Mouse (Mus musculus) monocyte, adult 5-6 weeks (primary cell): ENCODE results near the gene Plxdc1. TPM values are rescaled to one million over a fixed set of nuclear protein-coding genes. Genes with fewer than 3 reads are reported as not detected.

Source experiments
- ATAC-seq: fragments of 153-309, 156-312 bp; replicated peaks from 2 replicates; pipeline ENCODE4 v1.8.0; 2017; ENCODE audit warnings: mild to moderate bottlenecking; ENCODE audit not compliant: low TSS enrichment, insufficient number of reproducible peaks, severe bottlenecking, poor library complexity, low FRiP score
- total RNA-seq: library from RNA; stranded (forward); fragments of 200-1000, 200-491, 200-594 nt; gene quantifications from 3 replicates; pipeline ENCODE4 v1.2.3, GENCODE M21; 2017

Plxdc1 gene
- total RNA-seq, 1 experiment from 2014 or later, result 2.4 TPM

DNA sequence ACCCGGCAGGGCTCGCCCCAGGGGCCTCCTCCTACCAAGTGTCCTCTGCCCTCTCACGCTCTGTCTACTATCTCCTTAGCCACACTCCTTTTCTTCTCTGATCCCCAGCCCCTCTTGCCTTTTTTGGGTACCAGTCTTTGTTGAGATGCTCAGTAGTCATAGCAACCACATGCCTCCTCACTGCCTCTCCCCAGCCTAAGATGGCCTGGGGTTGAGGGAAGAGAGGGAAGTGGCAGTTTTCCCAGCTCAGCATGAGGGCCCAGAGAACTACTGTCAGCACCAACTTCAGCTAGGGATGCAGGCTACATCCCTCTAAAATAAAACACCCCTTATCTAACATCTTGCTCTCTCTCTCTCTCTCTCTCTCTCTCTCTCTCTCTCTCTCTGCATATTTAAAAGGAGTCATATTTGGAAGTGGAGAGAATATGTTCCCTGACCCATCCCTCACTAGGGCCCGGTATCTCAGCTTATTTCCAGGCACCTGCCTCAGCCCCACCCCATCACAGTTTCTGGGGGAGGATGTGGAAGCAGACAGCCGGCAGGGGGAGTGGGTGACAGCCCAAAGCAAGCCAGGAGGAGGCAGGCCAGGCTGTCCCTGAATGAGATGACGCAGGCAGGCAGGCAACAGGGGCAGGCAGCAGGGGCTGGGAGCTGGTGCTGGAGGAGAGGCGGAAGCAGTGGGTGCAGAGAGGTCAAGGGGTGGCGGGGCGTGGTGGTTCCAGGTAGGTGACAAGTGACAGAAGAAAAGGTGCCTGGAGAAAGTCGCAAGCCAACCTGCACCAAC, 32.8 kb upstream of the Plxdc1 start:
- ATAC-seq, result no peak

DNA sequence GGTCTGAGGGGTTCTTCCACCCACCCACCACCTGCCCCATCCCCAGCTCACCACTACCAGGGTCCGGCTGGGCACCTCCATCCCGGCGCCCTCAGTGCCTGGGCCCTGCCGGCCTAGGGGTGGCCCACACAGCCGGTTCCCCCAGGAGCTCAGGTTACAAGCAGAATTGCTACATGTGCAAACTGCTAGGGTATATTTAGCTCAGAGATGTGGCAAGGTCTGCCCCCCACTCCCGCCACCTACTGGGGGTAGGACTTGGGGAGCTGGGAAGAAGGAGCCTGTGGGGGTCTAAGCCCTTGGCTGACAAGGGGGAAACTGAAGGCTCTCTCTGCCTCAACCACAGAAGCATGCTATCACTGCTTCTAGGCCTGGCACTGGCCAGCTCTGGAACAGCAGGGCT, 32.0 kb upstream of the Plxdc1 start:
- ATAC-seq, result no peak

DNA sequence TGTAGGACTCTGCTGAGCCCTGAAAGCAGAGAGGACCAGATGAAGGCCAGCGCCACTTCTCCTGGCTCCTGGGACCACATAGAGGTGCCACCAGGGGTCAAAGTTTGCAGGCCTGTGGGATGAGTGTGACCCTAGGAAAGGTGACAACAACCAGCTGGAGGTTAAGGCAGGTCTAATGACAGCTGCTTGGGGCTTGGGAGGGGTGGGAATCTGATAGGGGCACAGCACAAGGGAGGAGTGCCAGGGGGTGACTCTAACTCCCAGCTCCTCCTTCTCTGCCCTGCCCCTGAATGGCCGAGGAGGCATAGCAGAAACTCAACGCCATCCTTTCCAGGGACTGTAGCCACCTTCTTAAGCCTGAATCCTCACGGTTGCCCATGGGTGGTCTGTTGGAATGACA, 30.6 kb upstream of the Plxdc1 start:
- ATAC-seq, result no peak

DNA sequence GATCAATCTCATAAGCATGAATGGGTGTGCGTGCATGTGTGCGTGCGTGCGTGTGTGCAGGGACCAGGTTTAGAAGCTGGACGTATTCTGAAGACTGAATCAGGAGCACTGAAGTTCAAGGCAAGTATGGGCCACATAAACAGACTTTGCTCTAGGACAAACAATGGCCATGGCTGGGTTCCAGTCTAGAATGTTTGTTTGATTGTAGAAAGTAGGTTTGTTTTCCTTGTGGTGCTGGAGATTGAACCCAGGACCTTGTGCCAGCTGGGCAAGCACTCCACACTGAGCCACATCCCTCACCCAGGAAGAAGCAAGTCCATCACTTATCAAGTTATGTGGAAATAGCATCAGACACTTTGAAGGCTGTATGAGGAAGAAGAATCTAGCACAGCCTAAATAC, 29.9 kb upstream of the Plxdc1 start:
- ATAC-seq, result no peak

DNA sequence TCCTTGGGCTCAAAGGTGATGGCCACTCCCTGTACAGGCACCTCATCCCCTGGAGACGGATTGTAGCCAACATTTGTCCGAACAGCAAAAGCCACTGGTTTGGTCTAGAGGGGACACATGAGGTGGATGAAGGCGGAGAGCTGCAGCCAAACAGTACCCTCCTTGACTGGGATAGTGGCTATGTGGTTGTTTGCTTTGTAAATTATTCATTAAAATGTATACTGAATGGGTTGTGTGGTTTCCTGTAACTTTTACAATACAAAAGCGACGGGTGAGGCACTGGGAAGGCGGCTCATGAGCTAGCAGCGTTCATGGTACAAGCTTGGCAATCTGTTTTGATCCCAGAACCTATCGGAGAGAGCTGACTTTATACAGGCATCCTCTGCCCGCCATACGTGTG, 26.6 kb upstream of the Plxdc1 start:
- ATAC-seq, result no peak

DNA sequence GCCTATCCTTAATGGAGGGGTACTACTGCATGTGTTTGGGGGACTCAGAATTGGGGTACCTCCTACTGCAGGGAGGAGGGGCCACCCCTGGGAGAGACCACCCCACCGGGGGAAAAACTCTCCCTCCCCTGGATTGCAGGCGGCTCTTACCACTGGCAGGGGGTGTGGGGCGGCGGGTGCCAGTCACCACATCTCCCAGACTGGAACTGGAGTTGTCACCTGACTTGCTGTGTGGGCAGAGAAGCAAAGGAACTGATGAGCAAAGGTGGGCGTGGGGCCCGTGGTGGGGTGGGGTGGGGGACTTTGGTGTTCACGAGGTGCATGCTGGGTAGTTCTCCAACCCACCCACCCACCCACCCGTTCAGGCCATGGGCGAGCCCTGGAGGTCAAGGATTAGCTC, 25.5 kb upstream of the Plxdc1 start:
- ATAC-seq, result no peak

DNA sequence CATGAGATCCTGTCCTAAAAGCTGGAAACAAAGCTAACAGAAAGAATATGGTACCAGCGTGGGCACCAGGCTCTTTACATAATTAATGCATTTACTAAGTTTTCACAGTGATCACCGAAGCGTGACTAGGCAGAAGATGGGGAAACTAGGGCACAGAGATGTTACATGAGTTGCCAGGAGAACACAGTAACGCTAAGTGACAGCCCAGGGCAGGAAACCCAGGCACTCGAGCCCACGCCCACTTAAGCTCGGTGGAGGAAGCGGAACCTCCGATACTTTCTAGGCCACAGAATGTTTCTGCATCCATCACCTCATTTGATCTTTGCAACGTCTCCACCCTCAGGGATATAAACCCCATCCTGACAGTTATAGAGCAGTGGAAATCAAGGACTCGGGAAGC, 21.8 kb upstream of the Plxdc1 start:
- ATAC-seq, result peak; percentile 67

DNA sequence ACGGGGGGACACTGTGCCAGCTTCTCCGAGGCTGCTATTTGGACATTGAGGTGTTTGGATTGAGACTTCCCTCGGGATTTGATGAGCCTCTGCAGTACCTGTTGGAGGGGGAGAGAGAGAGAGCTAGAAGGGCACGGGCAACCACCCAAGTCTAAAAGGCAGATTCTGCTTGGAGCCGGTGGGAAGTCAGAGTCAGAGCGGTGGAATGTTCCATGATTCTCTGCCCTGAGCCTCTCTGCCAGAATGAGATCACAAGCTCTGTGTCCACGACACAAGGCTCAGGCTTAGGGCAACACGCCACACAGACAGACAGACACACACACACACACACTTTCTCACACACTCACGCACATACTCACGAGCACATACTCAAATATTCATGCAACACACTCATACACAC, 19.4 kb upstream of the Plxdc1 start:
- ATAC-seq, result no peak

DNA sequence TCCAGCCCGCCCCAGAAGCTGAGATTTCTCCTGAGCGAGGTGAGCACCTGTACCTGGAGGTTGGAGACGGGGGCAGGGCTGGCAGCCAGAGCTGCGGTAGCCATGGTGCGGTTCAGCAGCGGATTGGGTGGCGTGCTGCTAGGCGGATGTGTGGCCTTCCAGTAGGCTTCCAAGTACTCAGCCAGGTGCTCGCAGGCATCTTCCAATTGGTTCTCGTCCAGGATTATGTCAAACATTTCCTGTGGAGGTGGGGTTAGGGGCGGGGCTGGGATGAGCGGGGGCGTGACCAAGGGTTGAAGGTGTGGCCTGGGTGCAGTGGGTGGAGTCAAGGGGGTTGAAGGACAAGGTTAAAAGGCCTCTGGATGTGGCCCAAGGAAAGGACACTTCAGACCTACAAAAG, 18.8 kb upstream of the Plxdc1 start:
- ATAC-seq, result no peak

DNA sequence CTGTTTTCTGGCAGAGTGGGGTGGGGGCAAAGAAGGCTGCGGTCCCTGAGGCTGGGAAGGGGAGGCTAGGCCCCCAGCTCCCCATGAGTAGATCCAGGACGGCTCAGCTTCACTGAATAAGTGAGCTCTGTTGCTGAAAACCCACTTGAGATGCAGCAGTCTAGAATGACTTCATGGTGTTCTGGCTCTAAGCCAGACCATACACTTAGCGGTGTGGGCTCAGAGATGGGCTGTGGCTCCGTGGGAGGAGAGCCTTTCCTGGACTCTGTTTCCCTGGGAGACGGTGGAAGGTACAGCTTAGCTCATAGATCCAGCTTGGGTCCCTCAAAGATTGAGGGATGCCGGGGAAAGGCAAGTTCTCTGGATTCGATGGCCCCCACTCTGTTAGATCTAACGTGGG, 17.9 kb upstream of the Plxdc1 start:
- ATAC-seq, result no peak

DNA sequence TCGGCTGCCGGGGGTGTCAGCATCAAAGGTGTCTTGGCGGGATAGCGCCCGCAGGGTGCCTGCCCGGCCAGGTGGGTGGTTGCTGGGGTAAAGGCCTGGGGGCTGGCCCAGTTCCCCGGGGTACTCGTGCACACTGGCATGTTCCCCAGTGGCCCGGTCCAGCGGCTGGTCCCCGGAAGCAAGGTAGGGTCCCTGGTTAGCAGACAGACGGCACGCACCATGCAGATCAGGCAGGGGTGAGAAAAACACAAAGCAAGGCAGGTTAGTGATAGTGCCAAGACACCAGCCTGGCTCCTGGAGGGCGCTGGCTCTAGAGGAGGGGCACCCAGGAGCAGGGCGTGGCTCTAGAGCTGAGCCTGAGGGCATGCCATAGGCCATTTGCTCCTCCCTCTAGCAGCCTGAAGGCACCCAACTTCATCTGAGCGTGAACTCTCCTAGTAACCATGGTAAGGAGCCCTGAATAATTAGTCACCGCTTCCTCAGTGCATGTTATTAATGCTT, 17.0 kb upstream of the Plxdc1 start:
- no peak for ATAC-seq

DNA sequence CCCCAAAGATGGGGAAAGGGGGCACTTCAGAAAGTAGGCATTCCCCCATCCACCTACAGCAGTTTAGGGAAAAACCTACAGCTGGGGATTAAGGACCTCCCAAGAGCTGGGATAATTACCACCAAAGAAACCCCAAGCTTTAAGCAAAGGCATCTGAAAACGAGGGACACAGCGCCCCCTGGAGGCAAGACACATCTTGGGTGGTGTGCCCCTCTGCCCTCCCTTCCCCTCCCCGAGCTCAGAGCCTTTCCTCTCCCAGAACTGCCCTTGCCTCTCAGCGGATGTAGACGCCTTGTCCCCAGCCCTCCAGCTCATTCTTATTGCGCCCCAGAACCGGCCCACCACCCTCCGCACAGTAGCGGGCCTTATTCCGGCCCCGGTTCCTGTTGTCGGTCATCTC, 16.4 kb upstream of the Plxdc1 start:
- peak; percentile 47 for ATAC-seq

DNA sequence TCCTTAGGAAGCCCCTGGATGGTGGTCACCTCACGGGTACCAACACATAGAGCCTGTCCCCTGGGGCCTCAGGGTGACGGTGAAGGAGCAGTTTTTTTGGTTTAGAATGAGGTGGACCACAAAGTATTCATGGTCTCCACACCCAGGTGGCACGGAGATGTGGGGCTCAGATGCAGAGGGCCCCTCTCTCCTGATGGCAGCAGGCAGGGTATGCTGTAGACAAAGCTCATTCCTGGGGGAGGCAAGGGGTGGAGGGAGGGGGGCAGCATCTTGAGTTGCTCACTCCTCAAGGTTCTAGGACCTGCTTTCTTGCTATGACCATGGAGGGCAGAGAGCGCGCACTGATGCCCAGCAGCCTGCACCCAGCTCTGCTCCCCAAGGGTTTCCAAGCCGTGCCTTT, 15.7 kb upstream of the Plxdc1 start:
- no peak for ATAC-seq

DNA sequence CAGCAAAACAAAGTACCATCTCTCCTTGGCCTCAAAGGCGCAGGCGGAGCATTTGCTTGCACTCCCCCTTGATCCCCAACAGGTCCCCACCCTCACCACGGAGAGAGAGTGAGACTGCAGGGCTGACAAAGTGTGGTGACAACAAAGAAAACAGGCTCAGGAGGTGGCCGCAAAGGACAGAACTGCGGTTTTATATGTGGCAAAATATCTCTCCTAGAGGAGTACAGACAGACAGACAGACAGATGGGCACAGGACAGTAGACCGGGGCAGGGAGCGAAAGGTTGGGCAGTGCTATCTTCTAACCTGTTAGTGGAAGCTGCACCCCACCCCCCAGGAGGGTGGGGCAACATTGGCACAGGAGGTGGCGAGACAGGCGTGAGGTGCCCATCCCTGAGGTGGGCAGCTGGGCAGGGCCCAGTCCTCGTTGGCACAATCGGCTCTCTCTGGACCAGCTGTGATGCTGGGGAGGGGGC, 15.1 kb upstream of the Plxdc1 start:
- no peak for ATAC-seq

DNA sequence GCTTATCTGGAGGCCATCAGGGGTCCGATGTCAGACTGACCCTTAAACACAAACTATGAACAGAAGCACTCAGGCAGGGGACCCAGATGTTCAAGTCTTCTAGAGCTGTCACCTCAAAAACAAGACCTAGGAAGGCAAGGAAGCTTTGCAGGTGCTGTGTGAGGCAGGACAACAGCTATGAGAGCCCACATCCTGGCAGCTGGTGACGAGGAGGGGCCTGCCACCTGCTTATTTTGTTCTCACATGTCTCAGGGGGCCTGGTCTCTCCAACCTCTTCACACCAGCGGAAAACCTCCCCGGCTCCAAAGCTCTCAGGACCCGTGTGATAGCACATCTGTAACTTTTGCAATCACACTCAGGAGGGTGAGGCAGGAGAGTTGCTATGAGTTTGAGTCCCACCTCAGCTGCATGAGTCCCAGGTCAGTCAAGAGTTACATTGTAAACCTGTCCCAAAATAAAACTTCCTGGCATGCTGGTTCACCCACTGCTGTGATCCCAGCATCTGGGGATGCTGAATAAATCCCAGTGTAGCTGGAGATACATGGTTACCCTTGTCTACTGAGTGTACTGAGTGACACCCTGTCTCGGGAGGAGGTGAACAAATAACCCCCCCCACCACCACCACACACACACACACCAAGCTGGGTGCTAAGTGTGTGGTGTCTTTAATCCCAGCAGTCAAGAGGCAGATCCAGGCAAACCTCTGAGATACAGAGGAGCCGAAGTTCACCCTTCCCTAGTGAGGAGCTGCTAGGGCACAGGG, 14.3 kb upstream of the Plxdc1 start:
- no peak for ATAC-seq

DNA sequence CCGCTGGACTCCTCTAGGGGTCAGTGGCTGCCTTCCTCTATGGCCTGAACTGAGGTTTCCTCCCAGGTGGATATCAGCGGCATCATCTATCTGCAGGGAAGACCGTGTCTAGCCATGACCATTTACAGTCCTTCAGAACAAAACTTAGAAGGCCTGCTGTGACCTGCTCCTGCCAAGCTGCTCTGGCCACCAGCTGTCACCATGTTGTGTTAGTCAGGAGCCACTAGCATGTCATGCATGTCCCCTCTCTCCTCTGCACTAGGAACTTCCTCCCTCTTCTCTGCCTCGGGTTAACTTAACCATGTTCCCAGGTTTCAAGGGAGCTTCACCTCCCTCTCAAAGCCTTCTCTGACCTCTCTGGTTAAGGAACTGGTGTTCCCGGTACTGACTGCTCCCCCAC, 13.5 kb upstream of the Plxdc1 start:
- no peak for ATAC-seq

DNA sequence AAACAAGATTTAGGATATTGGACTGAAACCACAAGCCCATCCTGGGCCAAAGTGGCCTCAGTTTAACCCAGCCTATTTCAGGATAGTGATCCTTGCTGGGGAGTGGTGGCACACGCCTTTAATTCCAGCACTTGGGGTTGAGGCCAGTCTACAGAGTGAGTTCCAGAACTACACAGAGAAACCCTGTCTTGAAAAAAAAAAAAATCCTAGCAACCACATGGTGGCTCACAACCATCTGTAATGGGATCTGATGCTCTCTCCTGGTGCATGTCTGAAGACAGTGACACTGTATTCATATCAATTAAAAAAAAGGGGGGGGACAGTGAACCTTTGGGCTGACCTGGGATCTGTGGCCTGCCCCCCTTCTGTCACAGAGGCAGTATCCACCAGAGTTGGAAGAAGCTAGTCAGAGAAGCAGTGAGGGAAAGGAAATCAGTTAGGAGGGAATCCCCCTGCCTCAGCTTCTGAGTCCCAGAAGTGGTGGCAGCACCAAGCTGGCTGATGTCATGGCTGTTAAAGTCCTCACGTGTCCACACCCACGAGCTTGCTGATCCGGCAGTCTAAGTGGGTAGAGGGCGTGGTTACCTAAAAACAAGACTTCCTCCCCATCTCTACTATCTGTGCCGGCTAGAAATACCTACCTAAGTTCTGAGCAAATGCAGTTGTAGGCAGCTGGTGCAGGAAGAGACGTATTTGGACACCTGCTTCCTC, 12.8 kb upstream of the Plxdc1 start:
- peak; percentile 49 for ATAC-seq

DNA sequence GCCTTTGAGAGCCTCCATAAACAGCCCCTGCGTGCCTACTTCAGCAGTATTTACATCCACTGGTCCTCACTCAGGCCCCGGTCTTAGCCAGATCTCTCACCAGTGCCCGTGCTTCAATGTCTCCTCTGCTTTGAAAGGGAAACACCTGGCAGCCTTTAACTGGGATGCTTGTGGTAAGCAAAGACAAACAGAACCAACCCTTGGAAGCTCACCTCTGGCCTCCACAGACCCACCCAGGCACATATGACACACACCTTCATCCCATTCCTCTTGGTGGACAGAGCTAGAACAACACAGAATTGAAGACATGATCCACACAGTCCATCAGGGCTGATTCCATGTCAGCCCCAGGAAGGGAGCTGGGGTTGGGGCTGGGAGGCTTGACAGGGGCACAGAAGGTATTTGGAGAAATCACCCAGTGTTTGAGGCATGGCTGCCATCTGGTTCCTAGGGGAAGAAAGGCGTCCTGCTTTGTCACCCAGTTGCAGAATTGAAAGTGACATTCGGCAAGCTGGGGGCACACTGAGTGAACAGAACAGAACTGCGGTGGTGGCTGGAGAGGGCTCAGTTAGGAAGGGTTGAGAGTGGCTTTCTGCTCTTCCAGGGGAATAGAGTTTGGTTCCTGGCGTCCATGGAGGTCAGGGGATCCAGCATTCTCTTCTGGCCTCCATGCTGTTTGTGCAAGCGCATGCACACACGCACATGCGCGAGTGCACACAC, 12.0 kb upstream of the Plxdc1 start:
- no peak for ATAC-seq
